Mouse (Mus musculus): ENCODE data around the gene Ifi35. TPM values are rescaled to one million over a fixed set of nuclear protein-coding genes. Genes with fewer than 3 reads are reported as not detected.
"Not testable (repeated sequence)": the region's sequence is repeated elsewhere in the genome, so short reads cannot be mapped to it uniquely, and the experiment has no call there.

The Ifi35 gene
- polyA plus RNA-seq, 1 experiment from 2014 or later: 37.4 TPM

GRCm38 (mm10) chr11:101431327-101431726 is 16.9 kb upstream of the Ifi35 start:
- Histone ChIP-seq H3K27ac (replicated peaks) (no peak overlapping the region), H3K27me3 (ENCODE audit: control insufficient read depth, insufficient read depth, low read length) (no peaks in the 10 kb centered on the region), H3K9me3 (ENCODE audit: control insufficient read depth, low read length) (no peaks in the 10 kb centered on the region), H3K4me2 (replicated peaks; ENCODE audit: low read depth) (no peak overlapping the region), H3K4me3 (ENCODE audit: low read depth, low read length) (no peak overlapping the region), H3K4me1 (replicated peaks; ENCODE audit: control insufficient read depth, insufficient read depth) (no peaks in the 10 kb centered on the region), H3K36me3 (ENCODE audit: control insufficient read depth, insufficient read depth, low read length) (peaks cover 13% of the 10 kb centered on the region), H3K9ac (ENCODE audit: low read length) (no peak overlapping the region)
- DNase-seq (ENCODE audit: low spot score): no peak
- TF ChIP-seq EP300 (optimal IDR thresholded peaks at IDR 0.05): no peak
- no peak for TF ChIP-seq CTCF (IDR thresholded peaks at IDR 0.05; ENCODE audit: low read depth)
- WGBS: 90% methylated on average over 9 of the region's 9 CpGs
- no peak for ATAC-seq (ENCODE audit: low FRiP score, low TSS enrichment)

GRCm38 (mm10) chr11:101433396-101433795 is 14.8 kb upstream of the Ifi35 start:
- Histone ChIP-seq H3K9ac (ENCODE audit: low read length) (no peak overlapping the region), H3K27ac (replicated peaks) (no peak overlapping the region), H3K9me3 (ENCODE audit: control insufficient read depth, low read length) (no peaks in the 10 kb centered on the region), H3K4me1 (replicated peaks; ENCODE audit: control insufficient read depth, insufficient read depth) (no peaks in the 10 kb centered on the region), H3K4me3 (ENCODE audit: low read depth, low read length) (no peak overlapping the region), H3K27me3 (ENCODE audit: control insufficient read depth, insufficient read depth, low read length) (no peaks in the 10 kb centered on the region), H3K36me3 (ENCODE audit: control insufficient read depth, insufficient read depth, low read length) (peaks cover 13% of the 10 kb centered on the region), H3K4me2 (replicated peaks; ENCODE audit: low read depth) (no peak overlapping the region)
- ATAC-seq (ENCODE audit: low FRiP score, low TSS enrichment) (no peak), DNase-seq (ENCODE audit: low spot score) (no peak)
- WGBS: 86% methylated on average over 13 of the region's 13 CpGs
- TF ChIP-seq EP300 (optimal IDR thresholded peaks at IDR 0.05) (no peak), CTCF (IDR thresholded peaks at IDR 0.05; ENCODE audit: low read depth) (no peak)

- ATAC-seq (ENCODE audit: low FRiP score, low TSS enrichment): no peak
Measured at GRCm38 (mm10) chr11:101435831-101436230, 12.4 kb upstream of the Ifi35 start.

GRCm38 (mm10) chr11:101436916-101437315 is 11.3 kb upstream of the Ifi35 start:
- H3K9ac ChIP-seq (ENCODE audit: low read length): no peak overlapping the region

More at GRCm38 (mm10) chr11:101435831-101436230, 12.4 kb upstream of the Ifi35 start:
- Histone ChIP-seq H3K4me2 (replicated peaks; ENCODE audit: low read depth) (no peak overlapping the region), H3K27me3 (ENCODE audit: control insufficient read depth, insufficient read depth, low read length) (no peaks in the 10 kb centered on the region), H3K9ac (ENCODE audit: low read length) (no peak overlapping the region), H3K36me3 (ENCODE audit: control insufficient read depth, insufficient read depth, low read length) (peaks cover 13% of the 10 kb centered on the region), H3K4me3 (ENCODE audit: low read depth, low read length) (no peak overlapping the region), H3K27ac (replicated peaks) (no peak overlapping the region), H3K4me1 (replicated peaks; ENCODE audit: control insufficient read depth, insufficient read depth) (no peaks in the 10 kb centered on the region), H3K9me3 (ENCODE audit: control insufficient read depth, low read length) (no peaks in the 10 kb centered on the region)
- DNase-seq (ENCODE audit: low spot score): no peak
- TF ChIP-seq EP300 (optimal IDR thresholded peaks at IDR 0.05): no peak
- no peak for TF ChIP-seq CTCF (IDR thresholded peaks at IDR 0.05; ENCODE audit: low read depth)
- 60% methylated on average over 4 of the region's 4 CpGs for WGBS

GRCm38 (mm10) chr11:101438006-101438405 is 10.2 kb upstream of the Ifi35 start:
- not testable (repeated sequence) for H3K27me3 ChIP-seq (ENCODE audit: control insufficient read depth, insufficient read depth, low read length); H3K27ac ChIP-seq (replicated peaks); H3K9me3 ChIP-seq (ENCODE audit: control insufficient read depth, low read length); DNase-seq (ENCODE audit: low spot score); H3K36me3 ChIP-seq (ENCODE audit: control insufficient read depth, insufficient read depth, low read length); H3K4me2 ChIP-seq (replicated peaks; ENCODE audit: low read depth); H3K4me1 ChIP-seq (replicated peaks; ENCODE audit: control insufficient read depth, insufficient read depth); H3K4me3 ChIP-seq (ENCODE audit: low read depth, low read length); ATAC-seq (ENCODE audit: low FRiP score, low TSS enrichment); H3K9ac ChIP-seq (ENCODE audit: low read length)
- 48% methylated on average over 3 of the region's 3 CpGs for WGBS

More at GRCm38 (mm10) chr11:101436916-101437315, 11.3 kb upstream of the Ifi35 start:
- Histone ChIP-seq H3K4me1 (replicated peaks; ENCODE audit: control insufficient read depth, insufficient read depth) (no peaks in the 10 kb centered on the region), H3K9me3 (ENCODE audit: control insufficient read depth, low read length) (no peaks in the 10 kb centered on the region), H3K27ac (replicated peaks) (no peak overlapping the region), H3K4me2 (replicated peaks; ENCODE audit: low read depth) (no peak overlapping the region), H3K27me3 (ENCODE audit: control insufficient read depth, insufficient read depth, low read length) (no peaks in the 10 kb centered on the region), H3K4me3 (ENCODE audit: low read depth, low read length) (no peak overlapping the region), H3K36me3 (ENCODE audit: control insufficient read depth, insufficient read depth, low read length) (peaks cover 10% of the 10 kb centered on the region)
- 87% methylated on average over 4 of the region's 4 CpGs for WGBS
- TF ChIP-seq CTCF (IDR thresholded peaks at IDR 0.05; ENCODE audit: low read depth): no peak
- TF ChIP-seq EP300 (optimal IDR thresholded peaks at IDR 0.05): no peak
- DNase-seq (ENCODE audit: low spot score): no peak
- no peak for ATAC-seq (ENCODE audit: low FRiP score, low TSS enrichment)

- not testable (repeated sequence) for H3K9ac ChIP-seq (ENCODE audit: low read length); H3K4me1 ChIP-seq (replicated peaks; ENCODE audit: control insufficient read depth, insufficient read depth); H3K27me3 ChIP-seq (ENCODE audit: control insufficient read depth, insufficient read depth, low read length); H3K9me3 ChIP-seq (ENCODE audit: control insufficient read depth, low read length); ATAC-seq (ENCODE audit: low FRiP score, low TSS enrichment); DNase-seq (ENCODE audit: low spot score); H3K27ac ChIP-seq (replicated peaks)
- peaks cover 13% of the 10 kb centered on the region for H3K36me3 ChIP-seq (ENCODE audit: control insufficient read depth, insufficient read depth, low read length)
- 34% methylated on average over 13 of the region's 15 CpGs for WGBS
- peak overlapping the region; percentile 44; the same call in 1 of the 2 replicates for H3K4me2 ChIP-seq (replicated peaks; ENCODE audit: low read depth)
- peak overlapping the region; percentile 21 for H3K4me3 ChIP-seq (ENCODE audit: low read depth, low read length)
Measured at GRCm38 (mm10) chr11:101441450-101442126, 6.6 kb upstream of the Ifi35 start.

Data from stomach, postnatal 0 days (tissue).